Mouse (Mus musculus) MEL (cell line): Measurements from ENCODE around the gene Tanc1.

ENCODE experiments used
- CHD2 ChIP-seq: IDR thresholded peaks from 2 replicates; pipeline ENCODE4 v1.6.1; 2011; ENCODE audit warnings: low read length, improper control_type of control experiment
- CTCF ChIP-seq, 3 experiments: IDR thresholded peaks in 2 of 3; conservative IDR thresholded peaks in 1 of 3; 2 replicates each; pipeline ENCODE4 v1.5.1; 2011 to 2012; ENCODE audit warnings: low read length in 3 of 3, low read depth in 2 of 3, mild to moderate bottlenecking in 2 of 3, improper control_type of control experiment in 1 of 3, inconsistent platforms in 1 of 3, mixed read lengths in 1 of 3, moderate library complexity in 1 of 3; ENCODE audit not compliant: control insufficient read depth in 1 of 3, insufficient read depth in 1 of 3, poor library complexity in 1 of 3, severe bottlenecking in 1 of 3
- E2F4 ChIP-seq: IDR thresholded peaks from 2 replicates; pipeline ENCODE4 v1.6.1; 2011; ENCODE audit warnings: low read depth, low read length, improper control_type of control experiment, borderline replicate concordance
- POLR2A ChIP-seq, 2 experiments: IDR thresholded peaks; 2 replicates each; pipeline ENCODE4 v1.6.1; 2011 to 2012; ENCODE audit warnings: low read length in 2 of 2, mild to moderate bottlenecking in 2 of 2, control low read depth in 1 of 2, improper control_type of control experiment in 1 of 2, low read depth in 1 of 2, moderate library complexity in 1 of 2; ENCODE audit not compliant: control insufficient read depth in 1 of 2, insufficient read depth in 1 of 2, poor library complexity in 1 of 2
- TBP ChIP-seq: IDR thresholded peaks from 2 replicates; pipeline ENCODE4 v1.8.0; 2011; ENCODE audit warnings: low read depth, low read length, improper control_type of control experiment
- TCF12 ChIP-seq: IDR thresholded peaks from 2 replicates; pipeline ENCODE4 v1.6.1; 2014; ENCODE audit warnings: low read depth, mild to moderate bottlenecking, inconsistent platforms, low read length, improper control_type of control experiment, moderate library complexity
- UBTF ChIP-seq: IDR thresholded peaks from 2 replicates; pipeline ENCODE4 v1.6.1; 2012; ENCODE audit warnings: low read depth, mild to moderate bottlenecking, inconsistent platforms, low read length, improper control_type of control experiment, moderate library complexity, borderline replicate concordance; ENCODE audit not compliant: insufficient read depth
- ZKSCAN1 ChIP-seq: IDR thresholded peaks from 2 replicates; pipeline ENCODE4 v1.6.1; 2012; ENCODE audit warnings: low read depth, mild to moderate bottlenecking, inconsistent platforms, low read length, improper control_type of control experiment, moderate library complexity

DNA sequence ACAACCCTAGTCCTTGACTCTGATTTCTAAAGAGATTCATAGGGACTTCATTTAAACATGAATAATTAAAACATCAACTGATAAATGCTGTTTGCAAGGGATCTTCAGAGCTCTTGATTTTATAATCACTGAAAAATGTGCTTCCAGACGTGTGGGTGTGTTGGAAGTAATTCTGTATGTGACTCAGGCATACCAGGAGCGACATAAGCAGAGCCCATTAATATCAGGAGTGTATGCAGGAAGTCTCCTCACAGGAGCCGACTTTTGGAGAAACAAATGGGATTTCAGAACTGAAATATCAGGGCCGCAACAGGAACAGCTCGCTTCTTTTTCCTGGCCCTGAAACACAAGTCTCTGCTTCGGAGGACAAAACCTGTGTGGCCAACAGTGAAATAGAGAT, 27.9 kb upstream of the Tanc1 start:
- no peak for TF ChIP-seq TCF12
- no peak for TF ChIP-seq ZKSCAN1
- no peak for TF ChIP-seq UBTF
- no peak for TF ChIP-seq POLR2A (IDR thresholded peaks at IDR 0.05; ENCODE audit: control insufficient read depth in 1 of 2, insufficient read depth in 1 of 2, low read depth in 1 of 2, low read length in 2 of 2, poor library complexity in 1 of 2)
- TF ChIP-seq CTCF (IDR thresholded peaks at IDR 0.05 in 2 of 3, conservative IDR thresholded peaks at IDR 0.05 in 1 of 3; ENCODE audit: control insufficient read depth in 1 of 3, insufficient read depth in 1 of 3, low read depth in 2 of 3, low read length in 3 of 3, poor library complexity in 1 of 3, severe bottlenecking in 1 of 3): no peak
- TF ChIP-seq TBP: no peak
- TF ChIP-seq CHD2: no peak
- TF ChIP-seq E2F4: no peak
